Mouse (Mus musculus): ENCODE data around the gene Gm10428.
"Not testable (repeated sequence)": the region's sequence is repeated elsewhere in the genome, so short reads cannot be mapped to it uniquely, and the experiment has no call there.

Gm10428 gene

DNA sequence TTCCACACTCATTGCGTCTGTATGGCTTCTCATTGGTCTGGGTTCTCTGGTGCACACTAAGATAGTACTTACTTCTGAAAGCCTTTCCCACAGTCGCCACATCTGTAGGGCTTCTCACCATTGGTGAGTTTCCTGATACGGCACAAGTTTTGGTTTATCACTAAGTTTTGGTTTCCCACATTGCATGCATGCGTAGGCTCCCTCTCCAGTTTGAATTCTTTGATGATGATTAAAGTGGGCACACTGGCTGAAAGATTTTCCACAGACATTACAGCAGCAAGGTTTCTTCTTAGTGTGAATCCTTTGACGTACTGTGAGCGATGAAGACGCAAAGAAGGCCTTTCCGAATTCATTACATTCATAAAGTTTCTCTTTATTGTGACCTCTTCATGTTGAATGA, at the start of gene Gm10428:
Gene Gm10428 (plus strand): TSS at position 321 of the 400 bp plus-strand sequence.
- no peak for DNase-seq (ENCODE audit: low read depth, low spot score)

DNA sequence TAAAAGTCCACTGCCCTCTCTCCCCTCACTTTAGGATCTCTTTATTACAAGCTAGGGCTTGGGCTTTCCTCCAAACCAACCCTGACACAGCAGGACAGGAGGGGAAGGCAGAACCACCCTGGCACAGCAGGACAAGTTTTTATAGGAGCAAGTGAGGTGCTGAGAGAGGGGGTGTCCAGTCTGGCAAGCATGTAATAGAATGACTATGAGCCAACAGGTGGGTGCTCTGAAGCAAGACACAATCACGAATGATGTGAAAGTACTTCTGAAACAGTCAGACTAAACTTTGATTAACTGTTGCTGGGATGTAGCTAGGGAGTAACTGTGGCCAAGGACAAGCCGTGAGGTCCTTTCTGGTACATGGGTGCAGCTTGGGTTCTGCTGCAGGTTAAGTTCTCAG, 46.8 kb upstream of the Gm10428 start:
- DNase-seq (ENCODE audit: low read depth, low spot score) = no peak

DNA sequence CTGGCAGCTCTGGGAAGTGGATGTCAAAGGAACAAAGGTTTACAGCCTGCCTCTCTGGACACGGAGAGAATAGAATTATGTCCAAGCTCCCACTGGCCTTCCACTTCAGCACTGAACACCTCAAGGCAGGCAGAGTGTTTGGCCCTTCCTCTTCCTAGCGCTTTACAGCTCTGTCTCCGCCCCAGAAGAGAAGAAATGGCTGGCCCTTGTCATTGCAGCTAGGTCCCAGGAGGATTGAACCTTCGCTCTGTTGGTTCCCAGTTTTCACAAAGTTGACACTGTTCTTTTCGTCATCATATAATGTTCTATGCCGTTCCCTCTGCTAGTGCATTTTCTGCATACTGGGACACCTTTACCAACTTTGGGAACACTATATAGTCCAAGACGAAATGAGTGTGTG, 44.6 kb upstream of the Gm10428 start:
- no peak for DNase-seq (ENCODE audit: low read depth, low spot score)

DNA sequence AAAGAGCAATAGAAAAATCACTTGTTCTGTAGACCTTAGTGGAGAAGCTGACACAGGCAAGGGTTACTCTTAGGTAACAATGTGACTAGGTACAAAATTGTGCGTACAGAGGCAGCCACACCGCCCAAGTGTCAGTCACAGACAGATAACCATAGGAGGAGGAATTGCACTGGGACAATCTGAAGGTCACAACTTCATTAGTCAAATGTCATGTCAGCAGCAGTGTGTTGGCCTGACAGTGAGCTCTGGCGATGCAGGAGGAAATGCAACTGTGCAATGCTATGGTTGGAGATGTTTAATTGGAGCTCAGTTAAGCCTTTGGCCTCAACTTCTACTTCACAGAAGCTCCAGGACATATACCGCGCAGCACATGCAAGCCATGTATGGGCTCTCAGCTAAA, 42.2 kb upstream of the Gm10428 start:
- DNase-seq (ENCODE audit: low read depth, low spot score) = no peak

DNA sequence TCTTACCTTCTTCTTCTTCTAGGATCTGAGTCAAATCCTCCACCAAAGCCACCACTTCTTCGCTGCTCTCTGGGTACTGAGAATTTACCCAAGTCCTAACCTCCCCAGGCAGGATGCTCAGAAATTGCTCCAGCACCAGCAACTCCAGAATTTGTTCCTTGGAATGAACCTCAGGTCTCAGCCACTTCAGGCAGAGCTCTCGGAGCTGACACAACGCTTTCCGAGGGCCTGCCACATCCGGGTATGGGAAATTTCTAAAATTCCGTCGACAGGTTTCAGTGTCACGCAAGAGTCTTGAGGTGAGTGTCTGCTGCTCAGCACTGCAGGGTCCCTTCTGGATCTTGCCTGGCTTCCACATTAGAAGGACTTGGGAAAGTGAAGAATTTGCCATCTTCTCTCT, 24.6 kb upstream of the Gm10428 start:
- DNase-seq (ENCODE audit: low read depth, low spot score) = no peak

DNA sequence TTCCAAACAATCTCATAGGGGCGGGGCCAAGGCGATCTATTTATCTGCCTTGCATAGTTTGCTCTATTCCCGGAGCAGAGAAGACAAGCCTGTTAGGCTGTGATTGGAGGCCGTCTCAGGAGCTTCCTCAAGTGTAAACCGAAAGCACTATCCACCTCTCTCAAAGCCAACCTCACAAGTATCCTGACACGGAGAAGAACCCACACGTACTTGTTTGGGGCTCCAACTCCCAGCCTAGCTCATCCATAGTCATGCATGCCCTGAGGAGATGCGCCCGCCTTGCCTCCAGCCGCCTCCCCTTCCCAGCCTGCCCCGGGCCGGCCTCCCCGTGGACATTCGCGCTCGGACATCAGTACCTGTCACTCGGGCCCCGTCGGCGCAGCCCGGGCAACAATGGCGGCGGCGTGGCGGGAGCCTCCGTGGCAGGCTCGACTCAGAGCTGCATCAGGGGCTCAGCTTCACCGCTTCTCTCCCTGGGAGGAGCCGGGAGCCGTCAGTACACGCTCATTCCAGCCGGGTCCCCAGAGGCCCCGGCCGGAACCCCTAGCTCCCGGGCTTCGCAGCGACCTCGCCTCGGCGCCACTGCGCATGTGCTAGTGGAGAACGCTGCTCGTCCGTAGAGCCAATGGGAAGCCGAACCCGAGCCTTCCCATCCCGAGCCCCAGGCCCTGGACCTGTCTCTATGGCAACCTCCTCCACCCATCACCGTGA, 21.4 kb upstream of the Gm10428 start, which contains the start of gene Zfp287:
Gene Zfp287 (minus strand): TSS at position 595 of the 711 bp plus-strand sequence.
- peak; percentile 83 for DNase-seq (ENCODE audit: low read depth, low spot score)

DNA sequence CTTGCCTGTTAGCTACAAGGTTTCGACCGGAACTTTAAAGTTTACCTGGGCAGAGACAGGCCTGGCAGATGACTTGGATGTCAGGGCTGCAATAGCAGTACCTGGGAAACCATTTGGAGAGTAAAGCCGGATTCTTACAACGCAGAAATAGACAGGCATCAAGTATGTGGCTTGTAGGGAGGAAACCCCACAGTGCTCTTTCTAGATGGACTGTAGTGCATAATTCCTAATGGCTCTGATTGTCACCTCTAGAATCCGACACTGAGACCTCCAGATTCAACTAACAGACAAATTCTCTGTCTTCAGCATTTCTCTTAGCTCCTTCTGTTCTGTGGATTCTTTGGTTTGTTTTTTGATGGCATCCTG, 20.9 kb upstream of the Gm10428 start:
- no peak for DNase-seq (ENCODE audit: low read depth, low spot score)

DNA sequence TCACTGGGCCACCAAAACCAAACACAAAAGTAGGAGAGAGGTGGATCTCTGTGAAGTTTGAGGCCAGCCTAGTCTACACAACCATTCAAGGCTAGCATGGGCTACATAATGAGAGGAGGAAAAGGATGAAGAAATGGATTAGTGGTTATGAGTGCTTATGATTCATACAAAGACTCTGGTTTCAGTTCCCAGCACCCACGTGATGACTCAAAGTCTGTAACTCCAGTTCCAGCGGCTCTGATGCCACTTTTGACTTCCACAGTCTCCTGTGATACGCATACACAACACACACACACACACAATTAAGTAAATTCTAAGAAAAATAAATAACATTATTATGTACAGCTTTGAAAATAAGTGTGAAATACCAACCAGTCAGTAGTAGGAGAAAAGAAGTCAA, 20.2 kb upstream of the Gm10428 start:
- DNase-seq (ENCODE audit: low read depth, low spot score) = peak; percentile 15

DNA sequence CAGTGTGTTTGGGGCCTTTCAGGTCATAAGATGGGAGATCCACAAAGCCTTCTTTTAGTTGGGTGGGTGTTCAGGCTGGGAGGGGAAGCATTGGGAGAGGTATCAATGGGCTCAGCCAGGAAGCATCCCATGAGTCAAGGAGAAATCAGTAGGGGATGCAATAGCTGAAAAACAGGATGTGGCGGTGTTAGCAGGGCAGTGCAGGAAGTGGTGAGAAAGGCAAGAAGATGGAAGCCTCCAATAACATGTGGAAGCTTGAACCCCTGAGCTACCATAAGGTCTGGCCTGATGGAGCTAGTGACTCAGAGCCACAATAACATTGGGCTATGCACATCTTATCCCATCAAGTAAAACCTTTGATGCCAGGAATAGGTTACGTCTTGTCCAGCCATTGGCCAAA, 11.7 kb upstream of the Gm10428 start:
- DNase-seq (ENCODE audit: low read depth, low spot score) = no peak

DNA sequence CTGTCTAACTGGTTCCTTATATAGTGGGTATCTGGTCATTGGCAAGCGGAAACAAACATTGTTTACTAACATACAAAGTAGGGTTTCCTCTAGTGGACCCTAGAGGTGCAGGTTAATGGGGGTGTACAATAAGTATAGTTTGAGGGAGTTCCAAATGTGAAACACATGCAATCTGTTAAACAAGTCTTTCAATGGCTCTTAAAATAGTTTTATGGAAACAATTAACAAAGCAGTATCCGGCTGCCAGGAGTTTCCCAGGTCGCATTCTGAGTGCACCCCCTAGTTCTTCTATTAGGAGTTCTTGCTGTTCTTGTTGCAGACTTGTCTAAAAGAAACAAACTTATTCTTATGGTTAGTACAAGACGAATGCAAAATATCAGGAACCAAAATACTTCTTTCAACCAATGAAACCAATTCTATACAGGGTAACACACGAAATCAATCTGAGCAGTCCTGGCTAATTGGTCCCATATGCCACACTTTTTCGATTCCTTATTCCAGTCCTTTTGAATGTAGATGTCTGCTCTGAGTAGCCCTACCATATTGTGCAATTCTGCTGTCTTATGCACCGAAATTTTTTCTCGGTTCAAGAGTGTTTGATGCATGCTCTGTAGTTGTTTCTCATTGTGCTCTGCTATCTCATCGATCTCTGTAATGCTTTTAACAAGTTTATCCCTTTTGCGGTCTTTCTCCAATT, 10.5 kb upstream of the Gm10428 start:
- DNase-seq (ENCODE audit: low read depth, low spot score) = no peak

DNA sequence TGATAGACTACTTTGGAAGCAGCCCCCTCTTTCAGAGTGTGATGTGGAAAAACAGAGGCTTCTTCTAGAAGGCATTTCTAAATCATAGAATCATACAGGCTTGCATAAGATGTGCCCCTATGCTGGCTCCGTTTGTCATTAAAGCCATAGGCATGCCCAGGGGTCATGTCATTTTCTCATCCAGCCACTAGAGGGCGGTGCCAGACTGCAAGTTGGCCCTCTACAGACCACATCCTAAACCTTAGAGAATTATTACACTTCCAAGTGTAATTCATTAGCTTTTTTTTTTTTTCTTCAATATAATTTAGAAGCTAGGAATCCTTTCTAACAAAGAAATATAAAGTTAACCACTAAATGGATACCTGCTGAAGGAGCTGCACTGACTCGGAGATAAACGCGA, 8.8 kb upstream of the Gm10428 start:
- DNase-seq (ENCODE audit: low read depth, low spot score) = peak; percentile 76

DNA sequence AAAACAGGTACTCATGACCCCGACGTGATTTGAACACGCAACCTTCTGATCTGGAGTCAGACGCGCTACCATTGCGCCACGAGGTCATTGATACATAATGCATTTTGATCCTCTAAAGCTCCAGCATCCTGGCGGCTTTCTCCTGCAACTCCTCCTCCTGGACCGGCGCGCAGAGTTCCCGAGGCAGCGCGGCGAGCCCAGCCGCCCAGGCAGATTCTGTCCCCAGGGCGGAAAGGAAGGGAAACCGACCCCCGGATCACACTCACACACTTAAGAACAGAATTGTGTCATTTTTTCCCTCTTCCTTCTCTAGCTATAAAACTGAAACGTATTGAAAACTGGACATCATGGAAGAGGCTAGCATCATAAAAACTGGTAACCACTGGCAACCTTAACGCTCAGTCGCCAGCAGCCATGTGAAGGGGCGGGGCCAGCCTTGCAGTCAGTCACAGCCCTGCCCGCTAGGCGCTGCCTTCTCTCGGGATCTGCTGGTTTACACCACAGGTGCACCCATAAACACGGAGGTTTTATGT, 6.8 kb upstream of the Gm10428 start:
- no peak for DNase-seq (ENCODE audit: low read depth, low spot score)

DNA sequence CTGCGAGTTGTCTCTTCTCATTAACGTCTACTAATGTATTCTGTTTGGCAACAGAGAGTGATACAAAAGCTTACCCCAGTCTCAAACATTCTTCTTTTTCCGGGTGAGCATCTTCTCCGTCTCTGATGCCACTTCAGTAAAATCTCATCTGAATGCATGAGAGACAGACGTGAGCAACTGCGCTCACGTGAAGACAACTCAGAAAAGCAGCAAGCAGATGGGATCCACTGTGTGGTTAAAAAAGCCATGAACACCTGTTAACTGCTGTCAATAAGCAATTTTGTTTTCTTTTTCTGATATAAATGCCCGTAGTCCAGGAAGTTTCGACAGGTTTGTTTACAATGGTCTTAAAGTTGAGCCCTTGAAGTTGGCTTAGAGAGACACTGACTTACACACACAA, 5.7 kb upstream of the Gm10428 start:
- no peak for DNase-seq (ENCODE audit: low read depth, low spot score)

DNA sequence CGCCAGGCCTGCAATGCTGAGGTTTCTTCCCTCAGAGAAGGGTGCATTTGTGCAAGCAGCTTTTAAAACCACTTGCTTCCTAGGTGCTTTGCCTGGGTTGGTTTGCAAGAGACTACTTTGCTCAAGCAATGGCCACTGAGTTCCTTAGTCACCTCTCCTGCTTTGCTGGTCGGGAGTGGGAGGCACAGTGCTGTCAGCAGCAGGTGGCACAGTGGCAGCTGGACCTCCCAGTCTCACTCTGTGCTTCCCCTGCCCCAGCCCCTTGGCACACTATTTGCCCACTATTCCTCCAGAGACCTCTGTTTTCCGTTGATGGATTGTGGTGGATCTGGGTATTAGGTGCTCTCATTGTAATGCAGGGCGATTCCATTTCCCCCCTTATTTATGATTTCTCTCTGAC, 4.8 kb upstream of the Gm10428 start:
- DNase-seq (ENCODE audit: low read depth, low spot score) = no peak

DNA sequence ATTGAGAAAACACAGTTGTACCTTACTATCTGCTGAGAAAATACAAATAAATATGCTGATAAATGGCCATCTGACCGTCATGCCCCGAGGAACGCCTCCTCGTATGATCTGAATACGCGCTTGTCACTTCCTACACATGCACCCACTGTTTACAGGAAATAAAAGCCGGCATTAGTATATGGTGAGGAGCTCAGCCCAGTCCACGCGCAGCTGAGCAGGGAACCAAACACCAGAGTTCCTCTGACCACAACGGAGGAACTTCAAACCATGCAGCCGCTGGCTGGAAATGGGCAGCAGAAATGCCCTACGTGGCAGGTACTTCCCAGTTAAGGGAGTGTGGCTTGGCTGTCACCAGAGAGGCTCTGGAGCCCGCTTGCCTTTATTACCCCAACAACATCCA, 3.5 kb upstream of the Gm10428 start:
- not testable (repeated sequence) for DNase-seq (ENCODE audit: low read depth, low spot score)

DNA sequence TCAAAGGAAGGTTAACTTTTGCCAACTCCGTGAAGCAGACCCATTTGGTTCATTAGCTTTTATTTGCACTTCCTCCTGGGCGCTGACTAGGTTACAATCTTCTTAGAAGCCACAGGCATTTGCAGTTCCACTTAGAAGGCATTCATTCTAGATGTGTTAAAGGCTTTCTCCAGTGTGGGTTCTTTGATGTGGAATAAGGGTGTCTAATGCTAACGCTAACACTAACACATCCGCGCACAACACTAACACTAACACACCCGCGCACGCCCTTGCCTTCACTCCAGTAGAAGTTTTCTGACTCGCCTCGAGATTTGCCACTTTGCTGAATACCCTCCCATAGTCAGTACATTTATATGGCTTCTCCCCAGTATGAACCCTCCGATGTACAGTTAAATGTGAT, 709 bp upstream of the Gm10428 start:
- DNase-seq (ENCODE audit: low read depth, low spot score) = no peak

DNA sequence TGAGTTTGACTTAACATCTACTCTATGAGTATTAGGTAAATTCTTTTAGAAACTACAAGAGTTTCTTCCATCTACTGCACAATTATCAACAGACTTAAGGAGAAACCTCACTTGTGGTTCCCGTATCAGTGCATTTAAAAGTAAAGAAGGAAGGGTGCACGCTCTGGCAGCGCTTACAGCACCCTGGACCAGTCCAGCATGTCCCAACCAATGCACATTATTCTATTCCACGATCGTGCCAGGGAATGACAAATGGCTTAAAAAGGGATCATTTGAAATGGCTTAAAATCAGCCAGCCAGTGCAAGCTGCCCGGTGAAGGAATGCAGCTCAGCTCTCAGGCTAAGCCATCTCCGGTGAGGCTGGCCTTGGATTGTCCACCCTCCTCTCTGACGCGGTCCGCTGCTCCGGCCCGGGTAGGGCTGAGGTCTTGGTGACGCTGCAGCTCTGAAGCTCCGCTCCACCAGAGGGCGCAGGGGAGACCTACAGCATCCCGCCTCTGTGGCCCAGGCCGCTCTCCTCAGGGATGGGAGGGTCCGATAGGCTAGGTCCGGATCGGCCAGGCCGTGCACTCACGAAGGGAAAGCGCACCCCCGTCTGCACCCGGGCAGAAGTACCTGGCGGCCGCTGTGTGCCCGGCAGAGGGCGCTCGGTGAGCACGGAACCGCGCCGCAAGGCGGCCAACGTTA, 3.7 kb downstream of the Gm10428 start:
- DNase-seq (ENCODE audit: low read depth, low spot score) = peak; percentile 92

DNA sequence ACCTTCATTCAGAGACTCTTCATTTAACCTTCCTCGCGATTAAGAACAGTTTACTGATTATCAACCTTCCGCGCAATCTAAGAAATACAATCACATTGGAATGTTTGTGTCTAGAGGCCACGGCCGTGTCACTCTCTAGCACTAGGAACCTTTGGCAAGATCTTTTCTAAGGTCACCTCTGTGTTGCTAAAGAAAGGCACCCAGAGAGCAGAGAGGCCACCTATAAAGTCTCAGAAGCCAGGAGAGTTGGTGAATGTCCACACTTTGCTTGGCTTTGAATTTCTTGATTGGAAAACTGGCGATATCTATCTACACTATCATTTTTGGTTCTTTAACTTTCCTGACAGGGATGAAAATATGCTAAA, 4.2 kb downstream of the Gm10428 start:
- DNase-seq (ENCODE audit: low read depth, low spot score) = no peak

DNA sequence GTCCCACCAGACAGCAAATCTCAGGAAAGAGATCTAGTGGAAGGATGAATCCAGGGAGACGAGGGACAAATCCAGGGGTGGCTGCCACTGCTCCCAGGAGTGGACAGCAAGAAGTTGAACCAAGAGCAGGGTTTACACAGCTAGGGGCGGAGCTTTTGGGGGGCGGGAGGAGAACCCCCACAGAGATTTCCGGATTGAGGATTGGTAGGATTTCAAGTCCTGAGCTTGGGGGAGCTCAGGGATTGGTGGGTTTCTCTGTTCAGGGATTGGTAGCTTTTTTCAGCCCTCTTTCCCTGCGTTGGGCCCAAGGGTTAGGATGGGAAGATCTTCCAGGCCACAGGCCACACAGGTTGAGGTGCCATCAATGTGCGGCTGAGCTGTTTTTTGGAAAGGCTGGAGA, 5.0 kb downstream of the Gm10428 start:
- no peak for DNase-seq (ENCODE audit: low read depth, low spot score)

DNA sequence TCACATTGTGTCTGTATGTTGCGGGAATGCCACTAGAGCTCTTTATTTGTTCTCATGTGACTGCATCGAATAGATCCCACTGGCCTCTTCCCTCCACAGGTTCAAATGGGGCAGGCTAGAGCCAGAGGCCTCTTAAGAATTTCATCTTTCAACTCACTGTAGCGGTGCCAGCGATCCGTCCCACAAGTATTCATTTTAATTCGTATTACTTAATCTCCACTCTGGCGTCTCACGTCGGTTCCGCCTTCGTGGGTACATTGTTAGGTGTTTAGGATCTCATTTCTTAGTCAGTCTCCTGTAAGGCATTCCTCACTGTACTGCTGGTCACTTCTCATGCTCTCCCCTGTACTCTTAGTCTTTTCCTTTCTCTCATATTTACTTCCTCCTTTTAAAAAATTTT, 5.6 kb downstream of the Gm10428 start:
- no peak for DNase-seq (ENCODE audit: low read depth, low spot score)

DNA sequence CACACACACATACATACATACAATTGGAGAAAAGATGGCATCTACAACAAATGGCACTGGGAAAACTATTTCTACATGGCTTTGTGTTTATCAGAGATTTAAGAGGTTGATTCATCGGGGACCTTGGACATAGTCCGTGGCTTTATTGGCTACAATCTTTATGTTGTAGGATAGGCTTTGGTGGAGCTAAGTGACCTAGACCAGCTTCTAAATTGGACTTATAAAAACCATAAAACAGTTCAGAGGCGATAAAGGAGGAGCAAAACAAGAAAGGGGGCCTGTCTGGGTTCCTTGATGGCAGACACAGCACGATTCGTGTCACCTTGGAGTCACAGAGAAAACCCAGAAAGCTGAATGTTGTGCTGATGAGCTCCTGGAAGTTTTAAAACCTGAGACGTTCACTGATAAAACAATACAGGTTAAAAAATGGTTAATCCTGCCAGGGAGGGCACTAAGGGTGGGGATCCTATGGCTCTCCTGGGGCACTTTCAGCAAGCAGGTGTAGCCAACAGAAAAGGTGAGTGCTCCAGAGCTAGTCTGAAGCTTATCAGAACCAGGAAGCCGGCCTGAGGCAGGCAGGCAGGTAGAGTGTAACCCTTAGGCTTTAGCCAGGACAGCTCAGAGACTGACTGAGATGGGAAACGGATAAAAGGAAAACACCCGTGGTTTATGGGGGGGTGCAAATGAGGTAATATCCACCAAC, 8.0 kb downstream of the Gm10428 start:
- no peak for DNase-seq (ENCODE audit: low read depth, low spot score)

DNA sequence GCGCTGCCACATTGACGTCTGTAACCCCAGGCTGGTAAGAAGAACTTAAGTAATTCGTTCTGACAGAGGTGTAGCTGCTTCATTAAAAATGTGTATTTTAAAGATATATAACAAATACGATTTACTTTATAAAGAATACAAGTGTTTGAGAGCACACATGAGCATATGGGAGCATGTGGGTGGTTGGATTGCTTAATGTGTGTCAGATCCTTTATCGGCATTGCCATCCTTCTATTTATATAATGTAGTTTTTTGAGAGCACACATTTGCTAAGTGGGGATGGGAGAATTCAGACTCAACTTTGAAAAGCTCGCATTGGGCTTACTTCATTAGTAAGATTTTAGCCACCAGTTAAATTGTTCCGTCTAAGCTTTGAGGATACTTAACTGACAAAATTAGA, 23.6 kb downstream of the Gm10428 start:
- DNase-seq (ENCODE audit: low read depth, low spot score) = no peak

All from 3T3-L1 (cell line).